Mouse (Mus musculus) gastrocnemius, adult 2 months (tissue): ENCODE measurements around the gene Trim11. TPM values are rescaled to one million over a fixed set of nuclear protein-coding genes. Genes with fewer than 3 reads are reported as not detected.

Experiments used
- DNase-seq: peaks from one replicate; pipeline ENCODE4 v3.0.0; 2022
- H3K27ac ChIP-seq: fragments of 200-600 bp; 2 replicates; pipeline ENCODE4 v1.8.1; 2022; ENCODE audit warnings: mild to moderate bottlenecking
- H3K4me3 ChIP-seq: fragments of 200-600 bp; 2 replicates; pipeline ENCODE4 v1.8.1; 2022; ENCODE audit warnings: mild to moderate bottlenecking, moderate library complexity
- CTCF ChIP-seq: fragments of 200-600 bp; IDR thresholded peaks from 2 replicates; pipeline ENCODE4 v1.8.1; 2022; ENCODE audit warnings: antibody characterized with exemption, mild to moderate bottlenecking, moderate library complexity
- intact Hi-C: fragments of 180-260 bp; cut with DNase I; formaldehyde crosslinking; loops from one replicate; pipeline ENCODE4 v1.15.1; 2025
- total RNA-seq, 2 experiments: library from RNA; stranded (reverse); gene quantifications; 2 replicates each; pipeline ENCODE4 v1.2.3; 2021

Gene Trim11
- total RNA-seq, 2 experiments from 2014 or later = 7.2 to 7.9 TPM

DNA sequence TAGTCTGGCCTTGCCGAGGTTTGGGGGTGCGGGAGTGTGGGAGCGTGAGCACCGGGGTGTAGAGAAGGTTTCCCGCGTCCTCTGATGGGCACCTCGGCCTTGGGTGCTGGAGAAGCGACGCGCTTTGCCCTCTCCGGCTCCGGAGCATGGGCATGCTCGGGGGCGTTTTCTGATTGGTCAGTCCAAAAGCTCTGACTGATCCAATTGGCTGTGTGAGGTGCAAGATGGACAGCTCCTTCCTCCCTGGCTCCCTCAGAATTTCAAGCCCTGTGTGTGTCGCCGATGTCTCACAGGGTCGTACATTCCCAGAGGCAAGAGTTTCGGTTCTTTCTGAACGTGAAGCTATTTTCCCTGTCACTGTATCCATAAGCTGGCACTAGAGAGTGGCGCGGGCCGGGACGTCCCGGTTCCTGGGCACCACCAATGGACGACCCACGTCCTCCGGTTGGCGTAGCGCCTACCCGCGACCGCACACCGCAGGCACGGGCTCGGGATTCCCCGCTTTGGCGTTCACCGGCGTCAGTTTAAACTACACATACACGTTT lies 17.9 kb upstream of the Trim11 start:
- Histone ChIP-seq H3K4me3 (peak overlapping the region; percentile 74), H3K27ac (peak overlapping the region; percentile 58)
- peak; percentile 15; the same call in 1 of the 2 replicates for TF ChIP-seq CTCF
- DNase-seq = peak; percentile 81
- intact Hi-C loops = no loop called here

DNA sequence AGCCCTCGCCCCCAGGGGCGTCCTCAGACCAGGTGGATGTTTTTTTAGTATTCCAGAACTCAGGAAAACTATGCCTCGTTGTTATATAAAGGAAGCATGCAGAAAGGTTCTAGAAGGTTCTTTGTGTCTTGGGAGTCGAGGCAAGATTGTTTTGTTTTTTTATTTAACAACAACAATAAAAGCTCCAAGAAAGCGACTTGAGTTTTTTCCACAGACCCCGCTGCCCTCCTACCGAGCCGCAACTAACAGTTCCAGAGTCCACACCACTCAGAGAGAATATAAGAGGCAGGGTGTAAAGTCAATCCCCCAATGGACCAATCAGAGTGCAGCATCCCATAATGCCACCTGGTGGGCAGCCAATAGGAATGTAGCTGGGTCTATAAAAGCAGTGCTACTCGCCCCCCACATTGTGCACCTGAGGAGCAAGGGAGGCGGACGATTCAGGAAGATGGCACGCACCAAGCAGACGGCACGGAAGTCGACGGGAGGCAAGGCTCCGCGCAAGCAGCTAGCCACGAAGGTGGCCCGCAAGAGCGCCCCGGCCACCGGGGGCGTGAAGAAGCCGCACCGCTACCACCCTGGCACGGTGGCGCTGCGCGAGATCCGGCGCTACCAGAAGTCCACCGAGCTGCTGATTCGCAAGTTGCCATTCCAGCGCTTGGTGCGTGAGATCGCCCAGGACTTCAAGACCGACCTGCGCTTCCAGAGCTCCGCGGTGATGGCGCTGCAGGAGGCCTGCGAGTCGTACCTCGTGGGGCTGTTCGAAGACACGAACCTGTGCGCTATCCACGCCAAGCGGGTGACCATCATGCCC lies 16.3 kb upstream of the Trim11 start:
- intact Hi-C loops = no loop called here
- no peak overlapping the region for H3K27ac ChIP-seq
- DNase-seq = no peak

DNA sequence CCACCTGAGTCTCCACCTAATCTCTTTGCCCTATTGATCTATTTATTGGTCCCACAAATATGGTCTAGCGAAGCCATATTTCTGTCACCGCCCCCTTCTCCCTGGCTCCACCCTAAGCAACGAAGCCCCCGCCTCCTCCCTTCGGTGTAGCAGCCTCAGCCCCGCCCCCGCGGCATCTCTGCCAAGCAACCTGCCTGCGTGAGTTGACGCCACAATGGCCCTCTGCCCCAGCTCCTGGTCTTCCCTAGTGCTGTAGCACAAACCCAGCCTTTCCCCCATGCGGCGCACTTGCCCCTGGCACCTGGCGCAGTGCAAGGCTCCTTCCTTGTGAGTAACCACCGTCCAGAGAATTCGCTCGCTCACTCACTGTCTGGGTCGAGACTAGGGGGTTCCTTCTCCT lies 14.3 kb upstream of the Trim11 start:
- intact Hi-C loops = no loop called here
- H3K4me3 ChIP-seq = no peak overlapping the region
- TF ChIP-seq CTCF = no peak
- no peak overlapping the region for H3K27ac ChIP-seq
- DNase-seq = no peak

More for the DNA sequence above, 16.3 kb upstream of the Trim11 start:
- H3K4me3 ChIP-seq = no peak overlapping the region
- TF ChIP-seq CTCF = no peak

DNA sequence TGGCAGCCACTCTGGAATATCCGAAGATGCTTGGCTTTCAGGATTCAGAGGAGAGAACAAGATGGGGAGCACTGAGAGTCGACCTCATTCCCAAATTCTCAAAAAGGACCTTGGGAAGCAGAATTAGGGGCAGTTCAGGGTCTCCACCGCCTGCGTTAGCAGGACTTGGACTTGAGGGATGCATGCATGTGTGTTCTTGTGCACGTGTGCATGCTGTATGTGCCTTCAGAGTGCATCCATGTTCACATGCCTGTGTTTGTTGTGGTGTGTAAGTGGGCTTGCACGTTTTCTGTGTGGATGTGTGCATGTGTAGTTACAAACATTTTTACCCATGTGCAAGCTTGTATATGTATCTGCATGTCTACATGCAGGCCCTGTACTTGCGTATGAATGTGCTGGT lies 13.7 kb upstream of the Trim11 start:
- Histone ChIP-seq H3K27ac (no peak overlapping the region), H3K4me3 (no peak overlapping the region)
- intact Hi-C loops = no loop called here
- TF ChIP-seq CTCF = no peak
- no peak for DNase-seq

DNA sequence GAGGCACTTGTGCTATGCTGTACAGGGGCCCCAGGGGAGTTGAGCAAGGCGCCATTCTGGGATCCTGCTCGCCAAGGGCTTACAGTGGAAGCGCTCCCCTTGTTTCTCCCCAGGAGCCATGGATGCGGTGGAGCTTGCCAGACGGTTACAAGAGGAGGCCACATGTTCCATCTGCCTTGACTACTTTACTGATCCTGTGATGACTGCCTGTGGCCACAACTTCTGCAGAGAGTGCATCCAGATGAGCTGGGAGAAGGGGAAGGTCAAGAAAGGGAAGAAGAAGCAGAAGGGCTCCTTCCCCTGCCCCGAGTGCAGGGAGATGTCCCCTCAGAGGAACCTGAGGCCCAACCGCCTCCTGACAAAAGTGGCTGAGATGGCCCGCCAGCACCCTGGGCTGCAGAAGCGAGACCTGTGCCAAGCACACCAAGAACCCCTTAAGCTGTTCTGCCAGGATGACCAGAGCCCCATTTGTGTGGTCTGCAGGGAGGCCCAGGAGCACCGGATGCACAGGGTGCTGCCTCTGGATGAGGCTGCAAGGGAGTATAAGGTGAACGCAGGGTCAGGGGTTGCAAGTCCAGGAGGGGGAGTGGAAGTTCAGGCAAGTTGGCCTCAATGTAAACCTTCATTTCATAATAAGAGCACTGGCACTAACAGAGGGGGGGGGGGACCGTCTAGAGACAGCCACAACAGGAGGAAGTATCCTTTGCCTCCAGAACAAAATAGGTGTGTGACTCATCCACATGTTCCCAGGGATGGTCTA lies 12.7 kb upstream of the Trim11 start:
- intact Hi-C loops = no loop called here
- TF ChIP-seq CTCF = no peak
- no peak overlapping the region for H3K4me3 ChIP-seq
- H3K27ac ChIP-seq = no peak overlapping the region
- no peak for DNase-seq

DNA sequence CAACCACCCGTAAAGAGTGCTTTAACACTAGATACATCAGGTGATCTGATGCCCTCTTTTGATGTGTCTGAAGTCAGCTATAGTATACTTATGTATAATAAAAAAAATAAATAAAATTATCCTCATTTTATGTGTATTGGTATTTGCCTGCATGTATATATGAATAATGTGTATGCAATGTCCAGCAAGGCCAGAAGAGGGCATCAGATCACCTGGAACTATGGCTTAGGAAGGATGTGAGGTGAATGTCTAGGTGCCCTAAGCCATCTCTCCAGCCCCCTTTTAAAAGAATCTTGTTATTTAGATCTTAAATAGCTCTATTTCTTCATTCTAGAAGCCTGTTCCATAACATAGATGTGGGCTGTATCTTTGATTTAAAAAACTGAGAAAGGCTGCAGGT lies 10.5 kb upstream of the Trim11 start:
- Histone ChIP-seq H3K27ac (no peak overlapping the region), H3K4me3 (no peak overlapping the region)
- DNase-seq = no peak
- intact Hi-C loops = no loop called here
- TF ChIP-seq CTCF = peak; percentile 70

DNA sequence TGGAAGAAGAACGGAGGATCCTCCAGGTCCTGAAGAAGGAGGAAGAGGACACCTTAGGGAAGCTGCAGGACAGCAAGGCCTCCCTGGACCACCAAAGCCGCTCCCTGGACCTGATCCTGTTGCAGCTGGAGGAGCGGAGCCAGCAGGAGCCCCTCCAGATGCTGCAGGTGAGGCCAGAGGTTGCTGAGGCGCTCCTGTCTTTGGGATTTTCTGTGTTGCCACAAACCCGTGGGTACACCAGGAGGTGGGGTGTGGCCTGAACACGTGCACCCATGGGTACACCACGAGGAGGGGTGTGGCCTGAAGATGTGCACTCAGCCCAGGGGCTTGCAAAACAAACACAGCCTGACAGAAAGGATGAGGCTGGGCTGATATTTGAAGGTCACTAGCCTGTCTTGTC lies 9.3 kb upstream of the Trim11 start:
- Histone ChIP-seq H3K4me3 (no peak overlapping the region), H3K27ac (no peak overlapping the region)
- TF ChIP-seq CTCF = no peak
- DNase-seq = no peak
- intact Hi-C loops = no loop called here

DNA sequence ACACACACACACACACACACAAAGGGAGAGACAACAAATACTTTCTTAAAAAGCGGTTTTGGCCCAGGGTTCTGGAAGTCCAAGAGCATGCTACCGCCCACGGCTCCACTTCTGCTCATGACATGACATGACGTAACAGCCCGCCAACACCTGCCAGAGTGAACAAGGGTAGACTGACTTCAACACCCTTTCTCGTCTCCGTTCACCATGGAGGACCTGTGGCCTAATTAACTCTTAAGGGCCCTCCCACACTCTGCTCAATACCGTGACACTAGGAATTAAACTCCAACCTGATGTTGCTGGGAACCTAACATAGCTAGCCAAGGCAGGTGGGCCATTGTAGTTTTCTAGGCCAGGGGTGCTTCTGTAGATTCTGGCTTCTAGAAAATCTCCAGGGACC lies 8.9 kb upstream of the Trim11 start:
- intact Hi-C loops = no loop called here
- no peak overlapping the region for H3K4me3 ChIP-seq
- H3K27ac ChIP-seq = no peak overlapping the region
- TF ChIP-seq CTCF = no peak
- DNase-seq = no peak

DNA sequence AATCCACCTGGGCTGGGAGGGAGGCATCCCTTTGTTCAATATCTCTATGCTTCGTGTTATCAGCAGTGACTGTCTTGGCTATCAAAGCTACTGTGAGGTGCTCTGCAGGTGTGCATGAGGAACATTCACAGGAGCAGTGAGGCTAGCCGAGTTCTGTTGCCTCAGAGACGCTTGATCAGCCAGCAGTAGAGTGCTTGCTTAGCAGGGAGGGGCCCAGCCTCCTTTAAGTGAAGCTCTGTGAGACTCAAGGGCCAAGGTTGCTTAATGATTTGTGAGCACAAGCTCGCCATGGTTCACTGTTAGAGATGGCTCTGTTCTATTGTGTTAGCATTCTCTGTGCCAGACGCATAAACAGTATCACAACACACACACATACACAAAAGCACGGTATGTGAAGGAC lies 8.2 kb upstream of the Trim11 start:
- Histone ChIP-seq H3K4me3 (no peak overlapping the region), H3K27ac (no peak overlapping the region)
- intact Hi-C loops = loop anchor here (10.0 kb wide), 1 partner anchor 225 kb away; the partner anchor contains the start of gene Guk1
- TF ChIP-seq CTCF = no peak
- no peak for DNase-seq

DNA sequence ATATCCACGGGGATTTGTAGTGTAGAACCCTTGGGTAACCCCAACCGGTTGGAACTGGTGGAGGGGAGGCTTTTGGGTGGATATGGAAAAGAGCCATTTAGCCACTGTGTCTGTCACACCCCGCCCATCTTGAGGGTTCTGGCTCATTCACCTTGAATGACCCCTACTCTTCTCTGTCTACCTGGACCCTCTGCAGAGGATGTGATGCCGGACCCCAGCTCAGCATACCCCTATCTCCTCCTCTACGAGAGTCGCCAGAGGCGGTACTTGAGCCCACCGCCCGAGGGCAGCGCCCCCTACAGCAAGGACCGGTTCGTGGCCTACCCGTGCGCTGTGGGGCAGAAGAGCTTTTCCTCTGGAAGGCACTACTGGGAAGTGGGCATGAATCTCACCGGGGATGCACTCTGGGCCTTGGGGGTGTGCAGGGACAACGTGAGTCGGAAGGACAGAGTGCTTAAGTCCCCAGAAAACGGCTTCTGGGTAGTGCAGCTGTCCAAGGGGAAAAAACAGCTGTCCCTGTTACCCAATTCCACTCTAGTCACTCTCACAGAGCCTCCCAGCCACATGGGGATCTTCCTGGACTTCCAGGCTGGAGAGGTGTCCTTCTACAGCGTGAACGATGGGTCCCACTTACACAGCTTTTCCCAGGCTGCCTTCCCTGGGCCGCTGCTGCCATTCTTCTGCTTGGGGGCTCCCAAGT lies 6.9 kb upstream of the Trim11 start:
- DNase-seq = no peak
- Histone ChIP-seq H3K27ac (0 out of 2 replicates have a peak overlapping the region, but pooled peaks have one; percentile 20), H3K4me3 (no peak overlapping the region)
- intact Hi-C loops = loop anchor here (10.0 kb wide), 1 partner anchor 224 kb away; the partner anchor contains the start of gene Guk1
- peak; percentile 13; the same call in 1 of the 2 replicates for TF ChIP-seq CTCF

DNA sequence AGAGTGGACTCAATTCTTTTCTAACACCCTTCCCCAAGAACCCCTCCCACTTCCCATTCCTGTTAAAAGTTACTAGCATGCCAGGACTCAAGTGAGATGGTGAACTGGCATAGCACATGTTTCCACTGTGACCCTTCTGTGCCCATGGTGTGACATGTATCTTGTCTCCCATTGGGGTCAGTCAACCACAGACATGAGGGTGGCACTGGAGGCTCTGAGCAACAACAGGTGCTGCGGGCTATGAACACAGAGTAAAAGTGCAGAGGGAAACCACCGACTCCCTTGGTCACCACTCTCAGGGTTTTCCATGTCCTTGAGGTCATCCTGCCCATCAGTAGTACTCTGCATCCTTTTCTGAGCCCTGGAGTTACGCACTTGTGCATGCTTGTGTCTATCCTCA lies 6.1 kb upstream of the Trim11 start:
- TF ChIP-seq CTCF = no peak
- H3K4me3 ChIP-seq = no peak overlapping the region
- 0 out of 2 replicates have a peak overlapping the region, but pooled peaks have one; percentile 20 for H3K27ac ChIP-seq
- no peak for DNase-seq
- intact Hi-C loops = loop anchor here (10.0 kb wide), 1 partner anchor 223 kb away; the partner anchor contains the start of gene Guk1

DNA sequence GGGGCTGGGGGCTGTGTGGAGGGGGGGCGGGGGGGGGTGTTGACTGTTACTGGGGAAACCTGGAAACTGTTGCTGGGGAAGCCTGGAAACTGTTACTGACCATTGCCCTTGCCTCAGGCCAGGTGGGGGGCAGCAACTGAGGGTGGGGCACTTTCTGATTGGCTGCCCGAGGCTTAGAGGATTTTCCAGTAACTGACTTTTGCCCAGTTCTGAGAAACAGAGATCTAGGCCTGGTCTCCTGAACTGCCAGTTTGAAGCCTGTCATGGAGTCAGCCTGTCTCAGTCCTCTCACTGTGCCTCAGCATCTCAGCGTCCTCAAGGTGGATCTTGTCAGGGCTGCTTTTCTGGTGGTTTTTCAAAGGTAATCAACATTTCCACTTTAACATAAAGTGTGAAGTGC lies 3.5 kb upstream of the Trim11 start:
- DNase-seq = peak; percentile 8
- no peak for TF ChIP-seq CTCF
- intact Hi-C loops = loop anchor here (10.0 kb wide), 1 partner anchor 220 kb away; the partner anchor contains the start of gene Guk1
- H3K27ac ChIP-seq = no peak overlapping the region
- no peak overlapping the region for H3K4me3 ChIP-seq
